Mouse (Mus musculus) forebrain, embryonic 15.5 days (tissue): ENCODE measurements around the gene Nkd1. TPM values are rescaled to one million over a fixed set of nuclear protein-coding genes. Genes with fewer than 3 reads are reported as not detected.

ENCODE experiments used
- ATAC-seq: fragments of 200-750 bp; cut with Nextera tagmentation; replicated peaks from 2 replicates; pipeline ENCODE4 v1.8.0; 2017; ENCODE audit warnings: mild to moderate bottlenecking, moderate TSS enrichment, moderate library complexity
- H3K27ac ChIP-seq: fragments of 300-500 bp; sonication (generic); replicated peaks from 2 replicates; pipeline ENCODE4 v1.5.1; 2015; ENCODE audit warnings: mild to moderate bottlenecking, inconsistent platforms
- H3K27me3 ChIP-seq: fragments of 300-500 bp; sonication (generic); 2 replicates; pipeline ENCODE4 v1.6.1; 2015; ENCODE audit warnings: inconsistent platforms
- H3K36me3 ChIP-seq: fragments of 300-500 bp; sonication (generic); 2 replicates; pipeline ENCODE4 v1.6.1; 2015; ENCODE audit warnings: mild to moderate bottlenecking, inconsistent platforms
- H3K4me1 ChIP-seq: fragments of 300-500 bp; sonication (generic); 2 replicates; pipeline ENCODE4 v1.6.1; 2015; ENCODE audit warnings: inconsistent platforms
- H3K4me2 ChIP-seq: fragments of 300-500 bp; sonication (generic); replicated peaks from 2 replicates; pipeline ENCODE4 v1.6.1; 2015; ENCODE audit warnings: mild to moderate bottlenecking, inconsistent platforms
- H3K4me3 ChIP-seq: fragments of 300-500 bp; sonication (generic); 2 replicates; pipeline ENCODE4 v1.5.1; 2015; ENCODE audit warnings: mild to moderate bottlenecking, inconsistent platforms
- H3K9ac ChIP-seq: fragments of 300-500 bp; sonication (generic); replicated peaks from 2 replicates; pipeline ENCODE4 v1.6.1; 2015; ENCODE audit warnings: mild to moderate bottlenecking, inconsistent platforms
- H3K9me3 ChIP-seq: fragments of 300-500 bp; sonication (generic); 2 replicates; pipeline ENCODE4 v1.6.1; 2016; ENCODE audit warnings: inconsistent platforms
- WGBS: fragments of 180-500 bp; shearing (Covaris S2); methylation state at CpG from one replicate; pipeline ENCODE4 v1.1.7; 2015; ENCODE audit warnings: mixed read lengths; 5-methylcytosine and 5-hydroxymethylcytosine counted together
- polyA plus RNA-seq: library from polyadenylated mRNA; unstranded; fragments of >200 nt; fragmentation: Nextera tagmentation; extraction: Ambion mirVana; gene quantifications from 2 replicates; pipeline ENCODE4 v1.2.1, GENCODE M21; 2015

Gene Nkd1
- 36.6 and 40.8 TPM in 2 replicates for polyA plus RNA-seq

DNA sequence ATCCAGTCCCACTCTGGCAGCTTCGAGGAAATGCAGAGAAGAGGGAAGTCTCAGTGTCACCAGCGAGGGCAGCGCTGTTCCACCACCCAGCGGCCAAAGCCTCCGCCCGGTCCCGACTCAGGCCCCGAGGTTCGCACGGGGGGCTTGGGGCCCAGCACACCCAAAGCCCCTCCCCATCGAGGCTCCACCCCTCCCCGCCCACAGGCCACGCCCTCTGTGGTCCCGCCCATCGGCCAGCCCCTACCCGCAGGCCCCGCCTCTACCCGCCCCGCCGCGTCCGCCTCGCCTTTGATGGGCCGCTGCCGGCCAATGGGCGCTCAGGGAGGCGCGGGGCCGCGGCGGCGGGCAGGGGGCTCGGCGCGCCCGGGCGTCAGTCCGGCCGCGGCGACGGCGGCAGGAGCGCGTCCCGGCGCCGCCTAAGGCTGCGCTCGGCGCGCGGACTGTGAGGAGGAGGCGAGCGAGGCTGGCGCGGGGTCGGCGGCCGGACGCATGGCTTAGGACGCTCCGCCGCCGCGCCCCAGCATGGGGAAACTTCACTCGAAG, at the start of gene Nkd1:
Nkd1 (plus strand) TSS at position 370 of the 543 bp plus-strand sequence.
- peak; percentile 86 for ATAC-seq
- peak within 1 kb of the TSS; percentile 99 for H3K4me2 ChIP-seq
- H3K4me1 ChIP-seq = peaks cover 37% of the 10 kb centered on the region
- H3K4me3 ChIP-seq = peak within 1 kb of the TSS; percentile 54
- no peaks in the 10 kb centered on the region for H3K27me3 ChIP-seq
- H3K9me3 ChIP-seq = no peaks in the 10 kb centered on the region
- peak within 1 kb of the TSS; percentile 52; the same call in 1 of the 2 replicates for H3K27ac ChIP-seq
- H3K36me3 ChIP-seq = no peaks in the 10 kb centered on the region
- H3K9ac ChIP-seq = peak within 1 kb of the TSS; percentile 69
- WGBS = 1% methylated on average over 66 of the region's 67 CpGs

GRCm38 (mm10) chr8:88481290-88481689, 39.9 kb upstream of the Nkd1 start:
- 34% methylated on average over 4 of the region's 4 CpGs for WGBS
- H3K27me3 ChIP-seq = no peaks in the 10 kb centered on the region
- H3K9ac ChIP-seq = no peak overlapping the region
- H3K4me1 ChIP-seq = 0 out of 2 replicates have a peak, but pooled peaks cover 2% of the 10 kb centered on the region
- H3K4me2 ChIP-seq = no peak overlapping the region
- H3K9me3 ChIP-seq = no peaks in the 10 kb centered on the region
- H3K27ac ChIP-seq = no peak overlapping the region
- no peak overlapping the region for H3K4me3 ChIP-seq
- no peak for ATAC-seq
- no peaks in the 10 kb centered on the region for H3K36me3 ChIP-seq

- no peak overlapping the region for H3K27ac ChIP-seq
- no peak overlapping the region for H3K9ac ChIP-seq
- H3K4me2 ChIP-seq = no peak overlapping the region
- H3K4me1 ChIP-seq = peaks cover 8% of the 10 kb centered on the region; the same call in 1 of the 2 replicates
- WGBS = 5% methylated on average over 5 of the region's 5 CpGs
- H3K36me3 ChIP-seq = no peaks in the 10 kb centered on the region
- no peak for ATAC-seq
- H3K4me3 ChIP-seq = no peak overlapping the region
- H3K27me3 ChIP-seq = no peaks in the 10 kb centered on the region
- no peaks in the 10 kb centered on the region for H3K9me3 ChIP-seq
Observed at GRCm38 (mm10) chr8:88488391-88488829, 32.7 kb upstream of the Nkd1 start.

DNA sequence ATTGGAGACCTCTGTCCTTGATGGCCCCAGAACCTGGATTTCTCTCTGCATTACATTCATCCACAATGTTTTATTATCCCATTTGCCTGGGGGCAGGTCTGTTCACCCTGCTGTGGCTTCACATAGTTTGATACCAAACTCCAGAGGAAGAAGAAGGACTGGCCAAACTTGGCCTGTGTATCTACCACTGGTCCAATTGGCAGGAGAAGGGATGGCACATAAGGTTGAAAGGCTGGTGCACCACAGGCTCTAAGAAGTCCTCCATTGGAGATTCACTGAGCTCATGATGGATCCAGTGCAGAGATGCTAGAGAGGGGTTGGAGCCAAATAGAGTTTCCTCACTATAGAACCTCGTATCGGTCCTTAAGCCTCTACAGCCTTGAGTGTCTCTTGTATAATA, 27.1 kb upstream of the Nkd1 start:
- ATAC-seq = no peak
- Histone ChIP-seq H3K36me3 (no peaks in the 10 kb centered on the region), H3K27ac (no peak overlapping the region)

GRCm38 (mm10) chr8:88495071-88495805, 25.9 kb upstream of the Nkd1 start:
- Histone ChIP-seq H3K27me3 (no peaks in the 10 kb centered on the region), H3K36me3 (no peaks in the 10 kb centered on the region), H3K4me3 (peak overlapping the region; percentile 20), H3K9ac (peak overlapping the region; percentile 29; the same call in 1 of the 2 replicates), H3K4me1 (peaks cover 7% of the 10 kb centered on the region), H3K27ac (no peak overlapping the region), H3K4me2 (peak overlapping the region; percentile 29), H3K9me3 (no peaks in the 10 kb centered on the region)
- 2% methylated on average over 11 of the region's 11 CpGs for WGBS
- ATAC-seq = peak; percentile 84

More for the DNA sequence above, 27.1 kb upstream of the Nkd1 start:
- Histone ChIP-seq H3K4me1 (peaks cover 7% of the 10 kb centered on the region), H3K4me3 (no peak overlapping the region), H3K27me3 (no peaks in the 10 kb centered on the region), H3K4me2 (no peak overlapping the region), H3K9ac (no peak overlapping the region), H3K9me3 (no peaks in the 10 kb centered on the region)
- WGBS = 83% methylated on average over 2 of the region's 2 CpGs

GRCm38 (mm10) chr8:88502143-88502542, 19.0 kb upstream of the Nkd1 start:
- no peak overlapping the region for H3K4me2 ChIP-seq
- H3K4me1 ChIP-seq = no peaks in the 10 kb centered on the region
- no peaks in the 10 kb centered on the region for H3K27me3 ChIP-seq
- 66% methylated on average over 3 of the region's 3 CpGs for WGBS
- H3K36me3 ChIP-seq = no peaks in the 10 kb centered on the region
- ATAC-seq = no peak
- H3K4me3 ChIP-seq = no peak overlapping the region
- H3K27ac ChIP-seq = no peak overlapping the region
- H3K9ac ChIP-seq = no peak overlapping the region
- no peaks in the 10 kb centered on the region for H3K9me3 ChIP-seq

DNA sequence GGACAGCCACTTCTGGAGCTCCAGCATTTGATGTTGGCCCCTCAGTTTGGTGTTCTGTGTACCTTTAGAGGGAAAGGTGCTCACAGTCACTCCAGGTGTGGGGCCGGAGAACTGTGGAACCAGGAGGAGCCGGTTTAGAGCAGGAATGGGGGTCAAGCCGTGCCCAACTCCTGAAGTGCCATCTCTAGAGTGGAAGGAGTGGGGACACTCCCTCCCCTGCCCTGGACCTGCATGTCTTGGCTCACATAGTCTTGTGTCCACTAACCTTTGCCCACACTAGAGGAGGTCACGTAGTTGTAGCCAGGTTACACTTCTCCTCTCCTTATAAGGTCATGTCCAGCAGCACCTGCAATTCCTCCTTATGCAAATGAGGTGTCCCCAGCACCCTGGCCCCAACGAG, 14.2 kb upstream of the Nkd1 start:
- no peak overlapping the region for H3K4me3 ChIP-seq
- WGBS = 79% methylated on average over 5 of the region's 5 CpGs
- H3K4me2 ChIP-seq = no peak overlapping the region
- H3K9ac ChIP-seq = no peak overlapping the region
- peaks cover under 1% of the 10 kb centered on the region; the same call in 1 of the 2 replicates for H3K4me1 ChIP-seq
- no peaks in the 10 kb centered on the region for H3K27me3 ChIP-seq
- no peak for ATAC-seq
- no peaks in the 10 kb centered on the region for H3K36me3 ChIP-seq
- no peaks in the 10 kb centered on the region for H3K9me3 ChIP-seq
- H3K27ac ChIP-seq = no peak overlapping the region

- ATAC-seq = no peak
- 87% methylated on average over 5 of the region's 5 CpGs for WGBS
- no peak overlapping the region for H3K4me2 ChIP-seq
- no peaks in the 10 kb centered on the region for H3K36me3 ChIP-seq
- H3K4me3 ChIP-seq = no peak overlapping the region
- H3K27me3 ChIP-seq = no peaks in the 10 kb centered on the region
- H3K9ac ChIP-seq = no peak overlapping the region
- peaks cover 7% of the 10 kb centered on the region for H3K4me1 ChIP-seq
- H3K27ac ChIP-seq = no peak overlapping the region
- no peaks in the 10 kb centered on the region for H3K9me3 ChIP-seq
Observed at GRCm38 (mm10) chr8:88511061-88511460, 10.1 kb upstream of the Nkd1 start.

GRCm38 (mm10) chr8:88512094-88512794, 8.9 kb upstream of the Nkd1 start:
- Histone ChIP-seq H3K4me1 (peaks cover 7% of the 10 kb centered on the region), H3K36me3 (no peaks in the 10 kb centered on the region), H3K9me3 (no peaks in the 10 kb centered on the region), H3K9ac (no peak overlapping the region), H3K27ac (no peak overlapping the region), H3K27me3 (no peaks in the 10 kb centered on the region), H3K4me3 (no peak overlapping the region), H3K4me2 (no peak overlapping the region; the same call in 1 of the 2 replicates)
- peak; percentile 53; the same call in 1 of the 2 replicates for ATAC-seq
- under 1% methylated on average over 15 of the region's 15 CpGs for WGBS

GRCm38 (mm10) chr8:88518047-88518446, 3.1 kb upstream of the Nkd1 start:
- H3K27me3 ChIP-seq = no peaks in the 10 kb centered on the region
- H3K9me3 ChIP-seq = no peaks in the 10 kb centered on the region
- 67% methylated on average over 9 of the region's 9 CpGs for WGBS
- H3K36me3 ChIP-seq = no peaks in the 10 kb centered on the region
- no peak overlapping the region for H3K9ac ChIP-seq
- no peak for ATAC-seq
- no peak overlapping the region for H3K27ac ChIP-seq
- peaks cover 19% of the 10 kb centered on the region for H3K4me1 ChIP-seq
- no peak overlapping the region for H3K4me3 ChIP-seq
- no peak overlapping the region for H3K4me2 ChIP-seq

- 15% methylated on average over 13 of the region's 13 CpGs for WGBS
Observed at GRCm38 (mm10) chr8:88520381-88520780, 773 bp upstream of the Nkd1 start.

More at GRCm38 (mm10) chr8:88520381-88520780, 773 bp upstream of the Nkd1 start:
- ATAC-seq = no peak
- H3K9ac ChIP-seq = no peak overlapping the region
- H3K4me3 ChIP-seq = no peak overlapping the region
- H3K27me3 ChIP-seq = no peaks in the 10 kb centered on the region
- H3K9me3 ChIP-seq = no peaks in the 10 kb centered on the region
- H3K36me3 ChIP-seq = no peaks in the 10 kb centered on the region
- H3K4me2 ChIP-seq = no peak overlapping the region
- peaks cover 34% of the 10 kb centered on the region for H3K4me1 ChIP-seq
- H3K27ac ChIP-seq = no peak overlapping the region
